Mouse (Mus musculus) embryonic facial prominence, embryonic 14.5 days (tissue): ENCODE data around the gene Wnt4. TPM values are rescaled to one million over a fixed set of nuclear protein-coding genes. Genes with fewer than 3 reads are reported as not detected.

Source experiments
- ATAC-seq: fragments of 200-750 bp; cut with Nextera tagmentation; 2 replicates; pipeline ENCODE4 v1.8.0; 2017; ENCODE audit warnings: low read depth, moderate number of reproducible peaks, moderate TSS enrichment
- DNase-seq: peaks from one replicate; pipeline ENCODE4 v3.0.0-alpha.2; 2015; ENCODE audit warnings: low spot score
- H3K27ac ChIP-seq: fragments of 300-500 bp; sonication (generic); replicated peaks from 2 replicates; pipeline ENCODE4 v1.5.1; 2014; ENCODE audit warnings: low read depth, mild to moderate bottlenecking, low read length, moderate library complexity
- H3K27me3 ChIP-seq: fragments of 300-500 bp; sonication (generic); replicated peaks from 2 replicates; pipeline ENCODE4 v1.6.1; 2014; ENCODE audit warnings: low read length; ENCODE audit not compliant: control insufficient read depth, insufficient read depth
- H3K36me3 ChIP-seq: fragments of 300-500 bp; sonication (generic); 2 replicates; pipeline ENCODE4 v1.6.1; 2014; ENCODE audit warnings: low read length, mixed read lengths; ENCODE audit not compliant: control insufficient read depth, insufficient read depth
- H3K4me1 ChIP-seq: fragments of 300-500 bp; sonication (generic); 2 replicates; pipeline ENCODE4 v1.6.1; 2014; ENCODE audit warnings: antibody characterized with exemption, low read length; ENCODE audit not compliant: control insufficient read depth, insufficient read depth
- H3K4me2 ChIP-seq: fragments of 300-500 bp; sonication (generic); 2 replicates; pipeline ENCODE4 v1.6.1; 2014; ENCODE audit warnings: low read depth, mild to moderate bottlenecking, low read length, moderate library complexity, mixed read lengths
- H3K4me3 ChIP-seq: fragments of 300-500 bp; sonication (generic); 2 replicates; pipeline ENCODE4 v1.5.1; 2014; ENCODE audit warnings: low read depth, mild to moderate bottlenecking, low read length
- H3K9ac ChIP-seq: fragments of 300-500 bp; sonication (generic); 2 replicates; pipeline ENCODE4 v1.6.1; 2014; ENCODE audit warnings: low read depth, mild to moderate bottlenecking, low read length, moderate library complexity, mixed read lengths
- H3K9me3 ChIP-seq: fragments of 300-500 bp; sonication (generic); 2 replicates; pipeline ENCODE4 v1.6.1; 2016; ENCODE audit warnings: low read length; ENCODE audit not compliant: control insufficient read depth
- WGBS: fragments of 180-500 bp; shearing (Covaris S2); extraction: QIAGEN DNeasy Blood & Tissue Kit; methylation state at CpG from one replicate; pipeline ENCODE4 v1.1.7; 2014; 5-methylcytosine and 5-hydroxymethylcytosine counted together
- polyA plus RNA-seq: library from polyadenylated mRNA; unstranded; fragments of >200 nt; fragmentation: Nextera tagmentation; extraction: Ambion mirVana; gene quantifications from 2 replicates; pipeline ENCODE4 v1.2.1, GENCODE M21; 2014

Wnt4 gene
- polyA plus RNA-seq, 1 experiment from 2014 or later = 5.6 TPM

DNA sequence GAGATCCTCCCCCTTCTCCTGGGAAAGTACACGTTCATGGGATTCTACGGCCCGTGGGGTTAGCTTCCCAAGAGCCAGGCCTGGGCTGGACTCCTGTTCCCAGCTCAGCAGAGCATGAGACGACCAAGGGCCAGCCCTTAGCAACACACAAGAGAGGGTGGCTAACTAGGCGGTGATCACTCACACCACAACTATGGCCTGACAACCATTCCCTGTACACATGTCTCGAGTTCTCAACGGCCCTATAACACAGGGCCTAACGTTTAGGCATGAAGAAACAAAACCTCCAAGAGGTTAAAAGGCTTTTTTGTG lies 29.2 kb downstream of the Wnt4 start:
- ATAC-seq (no peak), DNase-seq (no peak)
- H3K27ac ChIP-seq = no peak overlapping the region
- H3K9ac ChIP-seq = 0 out of 2 replicates have a peak overlapping the region, but pooled peaks have one; percentile 16
- no peak overlapping the region for H3K4me2 ChIP-seq
- no peaks in the 10 kb centered on the region for H3K9me3 ChIP-seq
- no peak overlapping the region for H3K4me3 ChIP-seq
- no peaks in the 10 kb centered on the region for H3K27me3 ChIP-seq
- H3K4me1 ChIP-seq = peaks cover 3% of the 10 kb centered on the region
- 0 out of 2 replicates have a peak, but pooled peaks cover under 1% of the 10 kb centered on the region for H3K36me3 ChIP-seq
- WGBS = 62% methylated on average over 8 of the region's 8 CpGs

DNA sequence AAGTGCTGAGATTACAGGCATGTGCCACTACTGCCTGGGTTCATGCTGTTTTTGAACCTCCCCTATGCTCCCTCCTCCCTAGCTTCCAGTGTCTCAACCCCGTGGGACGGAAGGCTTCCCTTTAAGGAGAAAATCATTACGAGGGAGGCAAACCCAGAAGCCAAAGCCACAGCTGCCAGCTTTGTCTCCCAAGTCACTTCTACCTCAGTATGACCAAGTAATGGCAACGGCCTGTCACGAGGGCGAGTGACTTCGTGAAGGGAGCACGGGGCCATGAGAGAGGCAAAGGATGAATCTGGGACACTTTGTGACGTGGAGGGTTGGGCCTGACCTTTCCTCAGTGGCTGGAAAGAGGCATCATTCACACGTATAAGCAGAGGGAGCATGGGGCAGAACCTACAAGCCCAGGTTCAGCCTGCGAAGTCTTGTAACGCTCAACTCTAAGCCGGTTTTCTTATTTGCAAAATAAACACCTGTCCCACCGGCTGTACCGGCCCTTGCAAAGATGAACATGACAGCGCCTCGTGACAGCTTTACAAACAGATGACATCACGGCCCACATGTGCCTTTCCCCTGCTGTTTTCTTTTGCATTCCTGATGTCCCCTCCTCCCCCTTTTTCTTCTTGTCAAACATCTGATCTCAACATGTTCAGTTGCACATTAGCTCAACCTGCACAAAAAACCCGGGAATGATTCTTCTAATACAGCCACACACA lies 29.9 kb downstream of the Wnt4 start:
- H3K4me1 ChIP-seq = peaks cover 3% of the 10 kb centered on the region; the same call in 1 of the 2 replicates
- no peaks in the 10 kb centered on the region for H3K27me3 ChIP-seq
- no peak overlapping the region for H3K4me3 ChIP-seq
- no peak overlapping the region for H3K27ac ChIP-seq
- 62% methylated on average over 19 of the region's 19 CpGs for WGBS
- H3K4me2 ChIP-seq = no peak overlapping the region
- no peaks in the 10 kb centered on the region for H3K9me3 ChIP-seq
- DNase-seq (peak; percentile 68), ATAC-seq (no peak)
- 0 out of 2 replicates have a peak, but pooled peaks cover 7% of the 10 kb centered on the region for H3K36me3 ChIP-seq
- no peak overlapping the region for H3K9ac ChIP-seq

DNA sequence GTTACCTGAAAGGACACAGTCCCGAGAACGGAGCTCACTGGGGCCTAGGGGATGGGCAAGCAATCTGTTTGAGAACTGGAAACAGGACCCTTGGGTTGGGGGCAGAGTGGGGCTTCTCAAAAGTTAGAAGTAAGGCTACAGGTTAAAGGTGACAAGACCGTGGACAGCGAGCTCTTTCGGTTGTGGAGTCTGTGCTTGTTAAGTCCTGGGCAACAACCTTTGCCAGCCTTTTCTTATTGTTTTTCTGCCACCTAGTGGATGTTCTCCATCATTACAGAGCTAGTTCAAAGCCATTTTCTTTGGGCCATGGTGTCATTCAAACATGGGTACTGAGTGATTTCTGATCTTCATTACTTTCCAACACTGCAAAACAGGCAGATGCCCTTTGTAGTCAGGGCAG lies 31.1 kb downstream of the Wnt4 start:
- peak; percentile 75 for DNase-seq
- H3K27ac ChIP-seq = no peak overlapping the region
- no peaks in the 10 kb centered on the region for H3K9me3 ChIP-seq
- H3K9ac ChIP-seq = no peak overlapping the region
- no peak overlapping the region for H3K4me3 ChIP-seq
- no peak for ATAC-seq
- peaks cover 3% of the 10 kb centered on the region; the same call in 1 of the 2 replicates for H3K4me1 ChIP-seq
- no peak overlapping the region for H3K4me2 ChIP-seq
- H3K27me3 ChIP-seq = no peaks in the 10 kb centered on the region
- H3K36me3 ChIP-seq = 0 out of 2 replicates have a peak, but pooled peaks cover 13% of the 10 kb centered on the region
- 56% methylated on average over 5 of the region's 5 CpGs for WGBS

DNA sequence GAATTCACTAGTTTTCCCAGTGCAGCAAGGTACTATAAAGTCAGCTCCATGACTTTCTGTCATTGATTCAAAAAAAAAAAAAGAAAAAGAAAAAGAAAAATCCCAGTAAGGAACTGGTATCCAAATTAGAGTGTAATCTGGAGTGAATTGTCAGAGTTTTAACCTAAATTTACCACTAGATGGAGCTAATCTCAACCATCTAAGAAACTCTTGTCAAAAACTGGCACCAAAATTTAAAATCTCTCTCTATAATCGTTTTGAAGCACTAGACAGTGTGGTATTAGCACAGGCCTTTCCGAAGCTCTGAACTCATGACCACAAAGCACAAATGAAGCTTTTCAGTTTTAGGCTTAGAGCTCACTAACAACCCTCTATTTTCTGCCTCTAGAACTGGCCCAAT lies 36.2 kb downstream of the Wnt4 start:
- peak; percentile 68 for DNase-seq
- peaks cover 37% of the 10 kb centered on the region; the same call in 1 of the 2 replicates for H3K36me3 ChIP-seq

DNA sequence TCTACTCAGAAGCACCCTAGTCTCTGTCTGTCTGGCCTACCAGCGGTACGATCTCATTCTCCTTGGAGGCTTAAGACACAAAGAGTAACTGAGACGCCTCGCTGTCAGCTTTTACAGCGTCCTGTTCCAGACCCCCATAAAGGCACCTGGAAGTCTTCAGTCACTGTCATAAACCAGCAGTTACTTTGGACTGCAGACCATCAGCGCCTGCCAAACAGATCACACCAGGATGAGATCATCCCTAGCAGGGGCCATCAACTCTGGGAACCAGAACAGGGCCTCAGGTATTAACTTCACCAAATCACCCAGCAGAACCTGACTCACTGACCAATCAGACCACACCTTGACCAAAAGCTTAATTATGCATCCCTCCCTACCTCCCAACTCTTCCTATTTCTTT lies 37.3 kb downstream of the Wnt4 start:
- Histone ChIP-seq H3K27me3 (no peaks in the 10 kb centered on the region), H3K4me3 (no peak overlapping the region), H3K9me3 (no peaks in the 10 kb centered on the region), H3K4me1 (no peaks in the 10 kb centered on the region), H3K27ac (no peak overlapping the region), H3K9ac (no peak overlapping the region), H3K36me3 (peaks cover 46% of the 10 kb centered on the region), H3K4me2 (no peak overlapping the region)
- 54% methylated on average over 6 of the region's 6 CpGs for WGBS
- peak; percentile 38 for DNase-seq
- ATAC-seq = peak; percentile 3; the same call in 1 of the 2 replicates

More for the DNA sequence above, 36.2 kb downstream of the Wnt4 start:
- Histone ChIP-seq H3K4me3 (no peak overlapping the region), H3K9ac (no peak overlapping the region), H3K4me2 (no peak overlapping the region), H3K27me3 (no peaks in the 10 kb centered on the region), H3K4me1 (no peaks in the 10 kb centered on the region), H3K27ac (no peak overlapping the region), H3K9me3 (no peaks in the 10 kb centered on the region)
- 38% methylated on average over 2 of the region's 2 CpGs for WGBS
- no peak for ATAC-seq

DNA sequence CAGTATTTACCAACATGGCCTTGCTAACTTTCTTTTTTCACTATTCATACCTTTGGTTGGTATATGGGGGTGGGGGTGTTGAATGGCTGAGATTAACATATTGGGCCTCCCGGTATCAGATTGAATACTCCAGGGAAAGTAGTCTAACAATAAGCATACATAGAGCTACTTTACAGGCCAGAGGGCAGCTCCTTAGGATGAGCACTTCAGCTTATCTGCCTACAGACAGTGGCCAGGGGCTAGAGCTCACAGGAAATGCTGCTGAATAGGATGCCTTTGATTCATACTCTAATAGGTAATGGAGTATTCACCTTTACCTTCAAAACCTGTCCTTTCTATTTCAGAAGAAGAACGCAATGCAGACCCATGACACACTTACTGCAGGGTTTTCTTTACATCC lies 37.8 kb downstream of the Wnt4 start:
- no peak overlapping the region for H3K27ac ChIP-seq
- DNase-seq (no peak), ATAC-seq (no peak)
- no peaks in the 10 kb centered on the region for H3K4me1 ChIP-seq
- no peaks in the 10 kb centered on the region for H3K9me3 ChIP-seq
- no peaks in the 10 kb centered on the region for H3K27me3 ChIP-seq
- WGBS = 79% methylated on average over 2 of the region's 2 CpGs
- no peak overlapping the region for H3K4me3 ChIP-seq
- H3K9ac ChIP-seq = no peak overlapping the region
- no peak overlapping the region for H3K4me2 ChIP-seq
- peaks cover 51% of the 10 kb centered on the region for H3K36me3 ChIP-seq

DNA sequence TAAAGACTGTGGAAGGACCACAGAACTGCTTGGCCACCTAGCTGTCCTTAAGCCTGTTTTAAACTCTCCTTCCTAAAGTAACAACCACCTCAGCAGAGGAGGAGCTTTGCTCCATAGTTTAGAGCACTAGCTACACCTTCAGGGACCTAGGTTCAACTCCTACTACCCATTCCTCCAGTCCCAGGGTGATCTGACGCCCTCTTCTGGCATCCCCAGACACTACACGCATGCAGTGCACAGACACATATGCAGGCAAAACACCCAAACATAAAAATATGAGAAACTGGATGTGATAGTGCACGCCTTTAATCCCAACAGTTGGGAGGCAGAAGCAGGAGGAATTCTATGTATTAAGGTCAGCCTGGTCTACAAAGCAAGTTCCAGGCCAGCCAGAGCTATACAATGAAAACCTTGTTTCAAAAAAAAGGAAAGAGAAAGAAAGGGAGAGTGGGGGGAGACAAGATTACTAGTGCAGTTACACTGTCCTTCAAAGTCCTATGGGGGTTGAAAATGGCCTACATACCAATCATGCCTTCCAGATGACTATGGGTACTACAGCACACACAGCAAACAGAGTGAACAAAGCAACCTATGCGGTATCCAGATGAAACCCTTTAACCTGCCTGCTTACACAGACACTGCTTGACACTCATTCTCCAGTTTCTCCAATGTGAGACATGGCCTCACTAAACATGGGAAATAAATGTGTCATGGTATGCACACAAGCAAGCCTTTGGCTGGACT lies 38.9 kb downstream of the Wnt4 start:
- 77% methylated on average over 4 of the region's 4 CpGs for WGBS
- H3K4me1 ChIP-seq = no peaks in the 10 kb centered on the region
- H3K36me3 ChIP-seq = peaks cover 61% of the 10 kb centered on the region
- no peaks in the 10 kb centered on the region for H3K9me3 ChIP-seq
- H3K9ac ChIP-seq = no peak overlapping the region
- DNase-seq (no peak), ATAC-seq (no peak)
- H3K27me3 ChIP-seq = no peaks in the 10 kb centered on the region
- H3K4me2 ChIP-seq = no peak overlapping the region
- H3K27ac ChIP-seq = no peak overlapping the region
- no peak overlapping the region for H3K4me3 ChIP-seq

DNA sequence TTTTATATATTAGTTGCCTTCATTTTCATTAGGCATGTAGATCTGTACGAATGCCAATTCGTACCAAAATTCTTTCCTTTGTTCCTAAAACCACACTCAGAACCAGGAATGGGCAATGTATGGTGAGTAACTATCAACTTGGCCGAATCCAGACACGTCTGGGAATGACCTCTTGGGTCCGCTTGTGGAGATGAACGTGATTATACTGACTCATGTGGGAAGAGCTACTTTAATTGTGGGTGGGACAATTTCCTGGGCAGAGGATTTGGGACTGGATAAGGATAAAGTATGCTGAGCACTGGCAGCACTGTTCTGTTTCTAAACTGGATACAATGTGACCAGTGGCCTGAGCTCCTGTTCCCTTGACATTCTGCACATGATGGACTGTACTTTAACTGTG lies 47.6 kb downstream of the Wnt4 start:
- no peak for DNase-seq
- Histone ChIP-seq H3K9ac (no peak overlapping the region), H3K27ac (no peak overlapping the region), H3K4me3 (no peak overlapping the region), H3K4me1 (no peaks in the 10 kb centered on the region), H3K36me3 (peaks cover 83% of the 10 kb centered on the region), H3K9me3 (no peaks in the 10 kb centered on the region), H3K4me2 (no peak overlapping the region), H3K27me3 (no peaks in the 10 kb centered on the region)
- WGBS = 82% methylated on average over 6 of the region's 6 CpGs
- ATAC-seq = no peak
